Mouse (Mus musculus): ENCODE results near the gene Tmtc2.
"Not testable (repeated sequence)": the region's sequence is repeated elsewhere in the genome, so short reads cannot be mapped to it uniquely, and the experiment has no call there.

The Tmtc2 gene

DNA sequence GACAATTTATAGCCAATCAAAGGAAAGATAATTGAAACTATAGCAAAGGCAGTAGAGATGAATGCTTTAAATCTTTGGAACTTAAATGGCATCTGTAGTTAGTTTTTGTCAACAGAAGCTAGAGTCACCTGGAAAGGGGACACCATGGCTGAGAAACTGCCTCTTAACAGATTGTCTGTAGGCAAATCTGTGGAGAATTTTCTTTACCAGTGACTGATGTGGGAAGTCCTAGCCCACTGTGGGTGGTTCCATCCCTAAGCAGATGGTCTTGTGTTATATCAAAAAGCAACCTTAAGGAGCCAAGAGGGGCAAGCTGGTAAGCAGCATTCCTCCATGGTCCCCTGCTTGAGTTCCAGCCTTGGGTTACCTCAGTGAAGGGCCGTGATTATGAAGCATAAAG, 281.3 kb downstream of the Tmtc2 start:
- no peak for DNase-seq (ENCODE audit: low spot score)

- no peak for DNase-seq (ENCODE audit: low spot score)
Observed at GRCm38 (mm10) chr10:105288472-105288871, 285.8 kb downstream of the Tmtc2 start.

- no peak for DNase-seq (ENCODE audit: low spot score)
Observed at GRCm38 (mm10) chr10:105287575-105287974, 286.7 kb downstream of the Tmtc2 start.

DNA sequence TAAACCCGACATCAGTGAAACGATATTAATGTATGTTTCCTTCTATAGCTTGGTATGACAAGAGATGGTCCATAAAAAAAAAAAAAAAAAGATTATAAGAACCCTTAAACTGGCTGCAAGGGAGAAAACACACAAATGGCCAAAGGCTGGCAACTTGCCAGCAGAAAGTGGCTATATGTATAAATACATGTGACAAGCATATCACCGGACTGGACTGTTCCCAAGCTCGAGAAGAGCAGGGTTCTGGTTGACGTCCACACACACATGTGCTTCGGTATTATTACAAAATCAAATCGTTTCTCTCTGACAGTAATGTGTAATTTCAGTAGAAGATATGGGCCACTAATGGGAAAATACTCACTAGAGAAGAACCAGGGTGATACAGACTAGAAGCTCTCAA, 287.2 kb downstream of the Tmtc2 start:
- no peak for DNase-seq (ENCODE audit: low spot score)

DNA sequence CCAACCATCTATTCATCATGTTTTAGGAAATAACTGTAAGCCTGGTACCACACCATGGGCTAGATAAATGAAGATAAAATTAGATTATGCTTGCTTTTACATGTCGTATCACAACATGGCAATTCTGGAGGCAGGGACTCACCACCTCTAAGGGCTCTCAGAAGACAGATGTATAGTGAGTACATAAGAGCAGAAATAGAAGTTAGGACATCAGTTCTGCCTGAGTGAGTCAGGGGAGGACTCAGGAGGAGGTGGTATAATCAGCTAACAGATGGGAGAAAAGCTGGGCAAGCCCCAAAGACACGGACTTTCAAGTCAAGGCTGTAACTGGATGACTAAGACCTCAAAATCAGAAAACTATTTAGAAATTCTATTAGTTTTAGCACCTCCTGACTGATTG, 288.0 kb downstream of the Tmtc2 start:
- DNase-seq (ENCODE audit: low spot score) = no peak

GRCm38 (mm10) chr10:105284171-105284570, 290.1 kb downstream of the Tmtc2 start:
- DNase-seq (ENCODE audit: low spot score) = no peak

GRCm38 (mm10) chr10:105280933-105281332, 293.3 kb downstream of the Tmtc2 start:
- no peak for DNase-seq (ENCODE audit: low spot score)

DNA sequence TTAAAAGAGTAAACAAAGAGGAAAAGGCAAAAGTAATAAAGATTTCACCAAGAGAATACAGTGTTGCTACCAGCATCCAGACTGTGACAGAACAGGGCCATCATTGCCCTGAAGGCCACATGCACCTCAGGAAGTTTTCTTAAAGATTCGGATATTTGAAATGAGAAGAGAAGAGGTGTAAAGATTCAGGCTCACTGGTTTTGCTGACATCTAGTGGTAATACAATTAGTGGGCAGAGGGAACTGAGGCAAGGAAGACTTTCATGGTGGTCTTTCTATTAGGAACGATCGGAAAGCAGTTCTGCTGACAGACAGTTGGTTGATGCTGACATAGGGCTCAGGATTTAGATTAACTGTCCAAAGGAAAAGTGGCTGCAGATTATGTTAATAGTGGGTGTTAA, 314.2 kb downstream of the Tmtc2 start:
- no peak for DNase-seq (ENCODE audit: low spot score)

DNA sequence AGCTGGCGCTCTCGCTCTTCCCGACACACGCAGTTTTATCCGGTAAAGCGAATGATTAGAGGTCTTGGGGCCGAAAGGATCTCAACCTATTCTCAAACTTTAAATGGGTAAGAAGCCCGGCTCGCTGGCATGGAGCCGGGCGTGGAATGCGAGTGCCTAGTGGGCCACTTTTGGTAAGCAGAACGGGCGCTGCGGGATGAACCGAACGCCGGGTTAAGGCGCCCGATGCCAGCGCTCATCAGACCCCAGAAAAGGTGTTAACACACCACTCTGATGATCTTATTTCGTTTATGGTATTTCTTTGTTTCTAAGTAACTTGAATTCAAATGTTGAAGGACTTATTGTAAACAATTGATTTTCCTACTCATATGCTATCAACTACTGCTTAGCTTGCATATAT, 336.0 kb downstream of the Tmtc2 start:
- not testable (repeated sequence) for DNase-seq (ENCODE audit: low spot score)

- DNase-seq (ENCODE audit: low spot score) = no peak
Observed at GRCm38 (mm10) chr10:105232864-105233263, 341.4 kb downstream of the Tmtc2 start.

GRCm38 (mm10) chr10:105230416-105230815, 343.8 kb downstream of the Tmtc2 start:
- no peak for DNase-seq (ENCODE audit: low spot score)

DNA sequence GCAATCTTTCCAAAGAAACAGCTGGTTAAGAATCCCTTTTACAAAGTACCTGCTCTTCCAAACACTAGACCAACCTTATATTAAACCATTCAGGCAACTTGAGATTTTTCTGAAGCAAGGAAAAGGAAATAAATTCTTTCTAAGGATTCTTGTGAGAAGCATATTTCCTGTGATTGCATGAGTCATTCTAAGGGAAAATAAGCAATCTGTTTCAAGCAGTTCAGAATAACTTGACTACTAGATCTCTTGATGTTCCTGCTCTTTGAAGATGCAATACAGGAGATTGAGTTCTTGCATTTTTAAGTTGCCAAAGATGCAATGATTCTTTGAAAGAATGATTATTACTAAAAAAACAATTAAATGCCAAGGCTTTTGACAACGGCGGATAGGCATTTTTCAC, 345.6 kb downstream of the Tmtc2 start:
- DNase-seq (ENCODE audit: low spot score) = no peak

DNA sequence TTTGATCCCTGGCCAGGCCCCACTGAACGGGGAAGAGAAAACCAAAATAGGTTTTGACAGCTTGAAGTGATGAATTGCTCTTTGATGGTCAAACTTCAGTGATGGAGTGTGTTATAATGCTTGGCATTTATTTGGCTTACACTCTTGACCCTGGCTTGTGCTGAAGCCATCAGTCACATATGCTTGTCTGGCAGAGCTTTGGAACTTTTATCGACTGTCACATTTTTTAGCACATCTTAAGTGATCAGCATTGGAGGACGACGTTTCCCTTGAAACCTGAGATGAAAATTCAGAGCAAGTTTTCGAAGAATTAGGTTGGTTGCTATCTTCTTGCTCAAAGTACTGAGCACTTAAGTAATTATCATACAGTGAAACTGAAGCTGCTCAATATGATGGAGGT, 346.6 kb downstream of the Tmtc2 start:
- DNase-seq (ENCODE audit: low spot score) = no peak

DNA sequence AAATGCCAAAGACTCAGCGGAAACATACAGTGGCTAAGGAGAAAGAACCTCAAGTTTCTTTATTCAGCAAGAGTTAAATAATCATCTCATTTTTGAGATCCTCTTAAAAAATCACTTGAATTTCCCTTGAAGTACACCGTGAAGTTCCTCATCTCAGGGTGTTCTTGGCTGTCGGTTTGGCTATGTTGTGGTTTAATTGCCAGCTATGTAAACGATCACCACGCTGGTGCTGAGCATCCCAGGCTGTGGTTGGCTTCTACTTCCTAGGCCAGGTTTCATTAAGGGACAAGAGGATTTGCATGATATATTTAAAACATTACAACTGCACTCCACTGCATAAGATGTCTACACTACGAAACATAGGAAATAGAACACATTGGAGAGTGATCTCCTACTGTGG, 348.5 kb downstream of the Tmtc2 start:
- DNase-seq (ENCODE audit: low spot score) = no peak

DNA sequence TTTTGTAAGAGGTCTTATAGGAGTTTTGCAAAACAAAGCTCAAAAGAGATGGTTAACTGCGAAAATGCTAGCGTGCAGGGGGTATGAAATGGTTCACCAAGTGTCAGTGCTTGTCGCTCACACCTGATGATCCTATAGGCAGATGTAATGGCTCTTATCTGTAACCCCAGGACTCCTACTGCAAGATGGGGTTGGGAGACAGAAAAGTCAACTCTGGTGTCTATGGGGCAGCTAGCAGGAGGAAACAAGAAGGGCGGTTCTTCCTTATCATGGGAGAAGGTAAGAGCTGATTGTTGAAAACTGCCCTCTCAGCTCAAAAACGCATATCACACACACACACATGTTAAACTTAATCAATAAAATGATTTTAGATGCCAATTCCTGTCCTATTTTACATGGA, 351.3 kb downstream of the Tmtc2 start:
- no peak for DNase-seq (ENCODE audit: low spot score)

- no peak for DNase-seq (ENCODE audit: low spot score)
Observed at GRCm38 (mm10) chr10:105201491-105201890, 372.8 kb downstream of the Tmtc2 start.

GRCm38 (mm10) chr10:105200678-105201077, 373.6 kb downstream of the Tmtc2 start:
- DNase-seq (ENCODE audit: low spot score) = no peak

DNA sequence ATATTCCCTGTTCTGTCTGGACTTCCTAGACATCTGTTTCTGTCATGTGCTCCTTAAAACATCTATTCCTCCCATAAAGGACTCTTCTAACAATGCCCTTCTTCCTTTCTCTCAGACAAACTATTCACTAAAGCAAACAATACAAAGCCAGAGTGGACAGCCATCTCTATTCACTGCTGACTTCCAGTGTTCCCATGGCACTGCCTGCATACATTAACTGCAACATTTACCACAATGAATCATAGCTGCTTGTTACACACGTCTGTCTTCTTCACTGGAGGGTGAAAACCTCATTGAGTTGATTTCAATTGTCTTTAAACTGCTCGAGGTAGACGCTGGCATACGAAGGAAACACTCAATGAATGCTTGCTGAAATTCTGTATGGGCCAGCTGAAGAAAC, 374.2 kb downstream of the Tmtc2 start:
- DNase-seq (ENCODE audit: low spot score) = no peak

DNA sequence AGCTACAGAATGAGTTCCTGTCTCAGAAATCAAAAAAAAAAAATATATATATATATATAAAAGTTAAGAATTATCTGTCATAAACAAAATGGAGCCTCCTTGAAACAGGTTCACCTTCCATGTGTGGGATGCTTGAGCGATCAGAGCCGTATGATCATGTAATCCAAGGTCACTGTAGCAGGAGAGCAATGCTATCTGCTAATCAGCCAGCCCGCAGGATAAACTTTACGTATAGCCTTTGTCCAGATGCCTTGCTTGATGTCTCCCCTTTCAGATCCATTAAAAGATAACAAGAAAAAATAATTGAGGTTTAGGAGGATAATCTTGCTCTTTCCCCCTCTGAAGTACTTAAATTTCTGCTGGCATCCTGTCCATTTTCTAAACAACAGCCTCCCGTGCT, 374.7 kb downstream of the Tmtc2 start:
- DNase-seq (ENCODE audit: low spot score) = no peak

DNA sequence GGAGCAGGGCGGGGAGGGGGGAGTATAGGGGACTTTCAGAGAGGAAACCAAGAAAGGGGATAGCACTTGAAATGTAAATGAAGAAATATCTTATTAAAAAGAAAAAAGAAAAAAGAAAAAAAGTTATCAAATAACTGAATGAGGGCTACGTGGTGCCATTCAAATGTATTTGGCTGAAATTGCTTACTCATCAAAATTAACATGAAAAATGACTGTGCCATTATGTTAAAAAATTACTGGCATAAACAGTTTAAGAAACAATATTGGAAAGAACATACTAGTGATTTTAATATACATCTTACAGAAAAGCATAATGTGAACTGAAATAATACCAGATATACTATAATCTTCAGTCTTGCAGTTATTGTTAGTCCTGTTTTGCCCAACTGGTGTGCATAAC, 378.9 kb downstream of the Tmtc2 start:
- no peak for DNase-seq (ENCODE audit: low spot score)

DNA sequence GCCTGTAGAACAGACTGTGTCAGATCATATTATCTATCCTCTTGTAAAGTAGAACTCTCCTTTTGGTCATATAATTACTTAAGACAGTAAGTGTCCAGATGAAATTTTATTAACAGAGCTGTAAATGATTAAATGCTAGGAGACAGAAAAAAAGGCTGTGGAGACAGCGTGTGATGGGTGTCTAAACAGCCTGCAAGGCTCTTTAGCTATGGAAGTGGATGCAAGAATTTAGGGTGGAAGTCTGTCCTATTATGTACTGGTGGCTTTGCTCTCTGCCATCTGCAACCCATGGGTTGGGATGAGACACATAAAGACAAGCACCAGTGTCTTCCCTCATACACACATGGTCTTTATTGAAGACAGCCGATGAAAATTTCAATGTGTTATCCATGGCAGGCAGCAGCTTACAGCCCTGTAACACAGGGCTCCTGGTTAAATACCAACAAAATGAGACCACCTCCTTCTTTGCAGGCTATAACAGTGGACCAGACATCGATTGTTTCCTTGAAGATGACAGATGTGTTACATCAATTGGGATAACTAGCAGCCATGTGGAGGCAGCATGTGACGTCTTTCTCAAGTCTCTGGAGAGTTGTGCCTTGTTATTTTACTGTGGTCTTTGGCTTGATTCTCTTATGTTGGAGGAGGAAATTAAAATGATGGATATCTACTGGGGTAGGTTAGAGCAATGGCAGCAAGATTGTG, 380.3 kb downstream of the Tmtc2 start:
- DNase-seq (ENCODE audit: low spot score) = no peak

DNA sequence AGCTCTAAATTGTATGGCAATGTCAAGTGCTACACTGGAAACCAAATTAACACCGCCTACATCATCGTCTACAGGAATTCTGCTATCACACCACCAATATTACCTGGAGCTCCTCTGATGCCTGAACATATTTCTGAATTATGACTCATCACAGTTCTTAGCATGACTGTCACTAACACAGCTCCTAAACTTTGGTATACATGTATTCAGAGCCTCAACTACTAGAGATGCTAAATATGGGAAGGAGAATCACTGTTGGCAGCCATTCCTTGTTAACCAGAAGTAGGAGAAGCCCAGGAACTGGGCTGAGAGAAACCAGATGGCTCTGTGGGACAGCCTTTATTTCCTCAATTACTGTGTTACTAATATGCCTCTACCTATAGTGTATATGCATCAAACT, 382.2 kb downstream of the Tmtc2 start:
- peak; percentile 3 for DNase-seq (ENCODE audit: low spot score)

- DNase-seq (ENCODE audit: low spot score) = no peak
Observed at GRCm38 (mm10) chr10:105189746-105190145, 384.5 kb downstream of the Tmtc2 start.

- DNase-seq (ENCODE audit: low spot score) = no peak
Observed at GRCm38 (mm10) chr10:105186636-105187035, 387.6 kb downstream of the Tmtc2 start.
